Mouse (Mus musculus) MEL (cell line): ENCODE data around the gene Tmem266.

Source experiments
- CTCF ChIP-seq, 3 experiments: IDR thresholded peaks in 2 of 3; conservative IDR thresholded peaks in 1 of 3; 2 replicates each; pipeline ENCODE4 v1.5.1; 2011 to 2012; ENCODE audit warnings: low read length in 3 of 3, low read depth in 2 of 3, mild to moderate bottlenecking in 2 of 3, improper control_type of control experiment in 1 of 3, inconsistent platforms in 1 of 3, mixed read lengths in 1 of 3, moderate library complexity in 1 of 3; ENCODE audit not compliant: control insufficient read depth in 1 of 3, insufficient read depth in 1 of 3, poor library complexity in 1 of 3, severe bottlenecking in 1 of 3
- E2F4 ChIP-seq: IDR thresholded peaks from 2 replicates; pipeline ENCODE4 v1.6.1; 2011; ENCODE audit warnings: low read depth, low read length, improper control_type of control experiment, borderline replicate concordance
- KAT2A ChIP-seq: conservative IDR thresholded peaks from 2 replicates; pipeline ENCODE4 v1.6.1; 2012; ENCODE audit warnings: low read depth, low read length, improper control_type of control experiment, inconsistent platforms
- MAFK ChIP-seq: IDR thresholded peaks from 2 replicates; pipeline ENCODE4 v1.6.1; 2011; ENCODE audit warnings: low read depth, mild to moderate bottlenecking, low read length, improper control_type of control experiment, borderline replicate concordance
- MAX ChIP-seq: IDR thresholded peaks from 2 replicates; pipeline ENCODE4 v1.6.1; 2011; ENCODE audit warnings: low read length, improper control_type of control experiment
- POLR2AphosphoS2 ChIP-seq: IDR thresholded peaks from 2 replicates; pipeline ENCODE4 v1.6.1; 2011; ENCODE audit warnings: low read length, improper control_type of control experiment
- RCOR1 ChIP-seq: IDR thresholded peaks from 2 replicates; pipeline ENCODE4 v1.6.1; 2012; ENCODE audit warnings: low read depth, mild to moderate bottlenecking, inconsistent platforms, low read length, improper control_type of control experiment
- TCF12 ChIP-seq: IDR thresholded peaks from 2 replicates; pipeline ENCODE4 v1.6.1; 2014; ENCODE audit warnings: low read depth, mild to moderate bottlenecking, inconsistent platforms, low read length, improper control_type of control experiment, moderate library complexity
- USF1 ChIP-seq: IDR thresholded peaks from 2 replicates; pipeline ENCODE4 v1.6.1; 2014; ENCODE audit warnings: low read depth, mild to moderate bottlenecking, inconsistent platforms, low read length, improper control_type of control experiment, moderate library complexity
- ZNF384 ChIP-seq: IDR thresholded peaks from 2 replicates; pipeline ENCODE4 v1.6.1; 2012; ENCODE audit warnings: low read depth, mild to moderate bottlenecking, inconsistent platforms, low read length, improper control_type of control experiment

DNA sequence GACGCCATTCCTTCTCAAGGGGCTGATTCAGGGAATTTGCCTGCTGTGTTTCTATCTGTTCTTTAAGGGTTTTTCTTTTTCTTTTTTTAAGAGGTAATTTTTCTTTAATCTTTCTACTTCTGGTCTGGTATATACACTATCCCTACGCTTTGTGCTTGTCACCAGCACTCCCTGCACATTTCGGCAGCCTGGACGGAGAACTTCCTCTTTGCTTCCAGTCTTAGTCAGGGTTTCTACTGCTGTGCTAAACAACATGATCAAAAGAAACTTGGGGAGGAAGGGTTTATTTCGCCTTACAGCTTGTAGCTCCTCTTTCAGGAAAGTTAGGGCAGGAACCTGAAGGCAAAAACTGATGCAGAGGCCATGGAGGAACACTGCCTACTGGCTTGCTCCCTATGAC, 18.3 kb upstream of the Tmem266 start:
- TF ChIP-seq TCF12, result no peak
- TF ChIP-seq CTCF (IDR thresholded peaks at IDR 0.05 in 2 of 3, conservative IDR thresholded peaks at IDR 0.05 in 1 of 3; ENCODE audit: control insufficient read depth in 1 of 3, insufficient read depth in 1 of 3, low read depth in 2 of 3, low read length in 3 of 3, poor library complexity in 1 of 3, severe bottlenecking in 1 of 3), result no peak
- TF ChIP-seq USF1, result no peak
- no peak for TF ChIP-seq MAFK
- TF ChIP-seq KAT2A, result no peak
- no peak for TF ChIP-seq RCOR1
- no peak for TF ChIP-seq MAX
- TF ChIP-seq E2F4, result no peak
- TF ChIP-seq POLR2AphosphoS2, result no peak
- TF ChIP-seq ZNF384, result no peak
